Mouse (Mus musculus) lung, postnatal 14 days (tissue): Measurements from ENCODE around the gene Ncstn.

Source experiments
- DNase-seq: peaks from one replicate; pipeline ENCODE4 v3.0.0; 2021

Ncstn gene

GRCm38 (mm10) chr1:172071556-172071955, 11.0 kb downstream of the Ncstn start:
- DNase-seq: no peak

GRCm38 (mm10) chr1:172070227-172070626, 12.4 kb downstream of the Ncstn start:
- DNase-seq: no peak

GRCm38 (mm10) chr1:172064613-172065141, 17.9 kb downstream of the Ncstn start:
- DNase-seq: no peak

- DNase-seq: no peak
Measured at GRCm38 (mm10) chr1:172063291-172064023, 19.1 kb downstream of the Ncstn start.

- no peak for DNase-seq
Measured at GRCm38 (mm10) chr1:172062101-172062500, 20.5 kb downstream of the Ncstn start.

- DNase-seq: no peak
Measured at GRCm38 (mm10) chr1:172061217-172061616, 21.4 kb downstream of the Ncstn start.

GRCm38 (mm10) chr1:172060659-172061058, 21.9 kb downstream of the Ncstn start:
- DNase-seq: no peak

- DNase-seq: no peak
Measured at GRCm38 (mm10) chr1:172058874-172059273, 23.7 kb downstream of the Ncstn start.

GRCm38 (mm10) chr1:172058321-172058720, 24.3 kb downstream of the Ncstn start:
- no peak for DNase-seq

DNA sequence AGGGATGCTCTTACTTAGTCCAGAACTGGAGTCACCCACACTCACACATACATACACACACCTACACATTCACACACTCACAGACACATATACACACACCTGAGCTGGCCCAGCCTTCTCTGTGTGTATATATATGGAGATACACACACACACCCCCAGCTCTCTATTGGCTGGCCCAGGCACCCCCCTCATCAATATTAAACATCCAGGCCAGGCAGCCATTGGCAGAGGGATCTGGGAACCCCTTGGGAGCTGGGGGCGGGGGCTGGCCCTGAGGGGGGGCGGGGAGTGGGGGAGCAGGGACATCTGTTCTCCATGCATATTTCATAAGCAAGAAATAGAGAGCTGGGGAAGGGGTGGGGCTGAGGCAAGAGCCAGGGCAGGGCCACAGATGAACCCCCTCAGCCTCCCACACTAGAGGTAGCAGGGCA, 25.1 kb downstream of the Ncstn start, which contains the start of gene Nhlh1:
Gene Nhlh1 (minus strand): TSS at position 83 of the 431 bp plus-strand sequence.
- no peak for DNase-seq

GRCm38 (mm10) chr1:172056251-172056650, 26.3 kb downstream of the Ncstn start:
- no peak for DNase-seq

- no peak for DNase-seq
Measured at GRCm38 (mm10) chr1:172053541-172054440, 28.8 kb downstream of the Ncstn start.

GRCm38 (mm10) chr1:172052766-172053279, 29.8 kb downstream of the Ncstn start:
- DNase-seq: no peak

DNA sequence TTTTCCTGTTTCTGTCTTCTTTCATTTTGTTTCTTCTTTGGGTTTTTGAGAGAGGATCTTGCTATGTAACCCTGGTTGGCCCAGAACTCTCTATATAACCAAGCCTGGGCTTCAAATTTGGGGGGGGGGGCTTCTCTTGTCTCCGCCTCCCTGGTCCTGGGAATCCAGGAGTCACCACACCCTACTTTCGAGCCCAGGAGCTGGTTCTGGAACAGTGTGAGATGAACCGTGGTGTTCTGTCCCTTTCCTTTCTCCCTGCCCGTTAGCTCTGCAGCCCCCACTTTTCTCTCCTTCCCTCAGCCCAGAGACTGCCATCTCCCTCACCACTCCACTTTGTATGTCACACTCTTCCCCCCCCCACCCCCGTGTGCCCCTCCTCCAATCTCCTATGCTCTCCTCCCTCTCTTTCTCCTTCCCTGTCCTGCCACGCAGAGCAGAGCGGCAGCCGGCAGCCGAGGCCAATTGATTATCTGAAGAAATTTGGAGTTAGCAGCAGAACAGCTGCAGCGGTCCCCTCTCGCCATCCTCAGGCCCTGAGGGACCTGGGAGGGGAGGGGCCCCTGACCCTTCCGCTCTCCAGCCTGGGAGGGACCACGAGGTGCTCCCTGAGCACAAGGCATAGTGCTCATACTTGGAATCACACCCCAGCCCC, 33.3 kb downstream of the Ncstn start:
- DNase-seq: no peak

GRCm38 (mm10) chr1:172048241-172048734, 34.3 kb downstream of the Ncstn start:
- DNase-seq: no peak

GRCm38 (mm10) chr1:172046938-172047337, 35.7 kb downstream of the Ncstn start:
- DNase-seq: peak; percentile 73

GRCm38 (mm10) chr1:172046410-172046809, 36.2 kb downstream of the Ncstn start:
- DNase-seq: no peak

GRCm38 (mm10) chr1:172029914-172030313, 52.7 kb downstream of the Ncstn start:
- no peak for DNase-seq

DNA sequence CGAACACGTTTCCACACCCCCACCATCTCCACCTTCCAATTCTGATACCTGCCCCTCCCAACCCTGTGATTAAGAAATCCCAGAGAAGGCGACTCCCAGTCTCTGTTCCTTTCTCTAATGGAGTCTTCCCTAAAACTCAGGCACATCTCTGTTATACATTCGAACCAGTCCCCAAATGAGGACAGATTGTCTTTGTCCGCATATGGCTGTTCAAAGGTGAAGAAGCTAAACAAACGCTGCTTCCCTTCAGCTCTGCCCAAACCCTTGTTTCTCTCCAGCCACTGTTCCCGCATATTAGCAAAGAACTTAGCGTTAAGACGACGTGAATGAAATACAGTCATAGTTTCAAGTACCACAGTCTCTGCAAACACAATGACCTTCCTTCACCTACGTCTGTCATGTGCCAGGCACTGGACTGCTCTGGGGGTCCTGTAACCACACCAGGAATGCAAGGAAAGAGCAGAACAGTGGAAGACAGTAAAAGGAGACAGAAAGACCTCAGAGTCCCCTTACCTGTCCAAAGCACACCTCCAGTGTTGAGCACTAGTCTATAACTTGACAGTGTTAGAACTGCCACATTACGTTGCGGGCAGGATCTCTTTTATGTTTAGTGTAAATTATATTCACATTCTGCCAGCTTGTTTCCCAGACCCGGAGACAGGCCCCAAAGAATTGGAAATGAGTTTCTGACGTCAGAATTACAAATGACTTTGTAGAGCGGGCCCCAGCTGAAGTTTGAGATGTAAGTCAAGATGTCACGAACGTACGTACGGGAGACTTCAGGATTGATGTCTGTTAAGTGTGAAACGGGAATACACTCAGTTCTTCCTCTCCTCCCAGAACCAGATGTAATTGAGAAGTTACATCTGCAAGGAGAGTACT, 54.0 kb downstream of the Ncstn start, which contains the start of gene Vangl2:
Gene Vangl2 (minus strand): TSS at position 51 of the 882 bp plus-strand sequence.
- DNase-seq: no peak

GRCm38 (mm10) chr1:172027809-172028102, 54.8 kb downstream of the Ncstn start:
- DNase-seq: no peak

- peak; percentile 94 for DNase-seq
Measured at GRCm38 (mm10) chr1:172027010-172027808, 55.4 kb downstream of the Ncstn start.
